Mouse (Mus musculus) forebrain, postnatal 0 days (tissue): Measurements from ENCODE around the gene Iqschfp. TPM values are rescaled to one million over a fixed set of nuclear protein-coding genes. Genes with fewer than 3 reads are reported as not detected.

ENCODE experiments used
- ATAC-seq: fragments of 200-750 bp; cut with Nextera tagmentation; 2 replicates; pipeline ENCODE4 v1.8.0; 2017; ENCODE audit warnings: mild to moderate bottlenecking, moderate library complexity
- DNase-seq: peaks from one replicate; pipeline ENCODE4 v3.0.0-alpha.2; 2015
- H3K27ac ChIP-seq: fragments of 300-500 bp; sonication (generic); 2 replicates; pipeline ENCODE4 v1.5.1; 2014; ENCODE audit warnings: low read depth, mild to moderate bottlenecking, antibody characterized with exemption, low read length, moderate library complexity, mixed read lengths
- H3K27me3 ChIP-seq: fragments of 300-500 bp; sonication (generic); 2 replicates; pipeline ENCODE4 v1.6.1; 2014; ENCODE audit warnings: mild to moderate bottlenecking, low read length, mixed read lengths; ENCODE audit not compliant: insufficient read depth
- H3K36me3 ChIP-seq: fragments of 300-500 bp; sonication (generic); 2 replicates; pipeline ENCODE4 v1.6.1; 2014; ENCODE audit warnings: mild to moderate bottlenecking, moderate library complexity; ENCODE audit not compliant: insufficient read depth
- H3K4me1 ChIP-seq: fragments of 300-500 bp; sonication (generic); 2 replicates; pipeline ENCODE4 v1.6.1; 2014; ENCODE audit warnings: antibody characterized with exemption; ENCODE audit not compliant: insufficient read depth
- H3K4me2 ChIP-seq: fragments of 300-500 bp; sonication (generic); 2 replicates; pipeline ENCODE4 v1.6.1; 2014; ENCODE audit warnings: low read depth, mild to moderate bottlenecking, moderate library complexity
- H3K4me3 ChIP-seq: fragments of 300-500 bp; sonication (generic); 2 replicates; pipeline ENCODE4 v1.5.1; 2014; ENCODE audit warnings: low read depth, low read length, mixed read lengths
- H3K9ac ChIP-seq: fragments of 300-500 bp; sonication (generic); 2 replicates; pipeline ENCODE4 v1.6.1; 2014; ENCODE audit warnings: mild to moderate bottlenecking
- H3K9me3 ChIP-seq: fragments of 300-500 bp; sonication (generic); 2 replicates; pipeline ENCODE4 v1.6.1; 2016; ENCODE audit warnings: low read length
- CTCF ChIP-seq: sonication (generic); IDR thresholded peaks from 2 replicates; pipeline ENCODE4 v1.5.1; 2016; ENCODE audit warnings: antibody characterized with exemption, control low read depth, low read depth
- WGBS: fragments of 180-500 bp; shearing (Covaris S2); extraction: QIAGEN DNeasy Blood & Tissue Kit; methylation state at CpG from one replicate; pipeline ENCODE4 v1.1.7; 2014; 5-methylcytosine and 5-hydroxymethylcytosine counted together
- polyA plus RNA-seq: library from polyadenylated mRNA; unstranded; fragments of >200 nt; fragmentation: Nextera tagmentation; extraction: Ambion mirVana; gene quantifications from 2 replicates; pipeline ENCODE4 v1.2.1, GENCODE M21; 2015
- total RNA-seq: library from RNA; depleted of rRNA; stranded (reverse); fragments of >200 nt; gene quantifications from 2 replicates; pipeline ENCODE4 v1.2.3, GENCODE M21; 2014; rRNA removed

Iqschfp gene
- total and polyA plus RNA-seq, 2 experiments from 2014 or later = 6.6 to 8.8 TPM

DNA sequence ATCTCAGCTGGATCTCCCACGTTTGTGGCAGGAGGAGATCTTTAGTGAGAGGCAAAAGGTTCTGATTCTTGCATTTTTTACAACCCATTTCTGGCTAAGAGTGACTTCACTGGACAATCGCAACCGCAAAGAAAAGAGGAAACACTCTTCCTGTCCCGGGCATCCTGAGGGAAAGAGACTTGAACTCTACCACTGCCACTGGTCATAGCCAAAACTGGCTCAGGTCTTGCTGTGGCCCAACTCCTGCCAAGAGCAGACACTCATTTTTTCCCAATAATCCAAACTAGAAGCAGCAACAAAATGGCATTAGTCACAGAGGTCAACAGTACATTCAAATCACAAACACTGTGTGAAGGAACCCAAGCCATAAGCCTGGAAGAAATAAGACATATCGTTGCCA lies 770.4 kb downstream of the Iqschfp start:
- Histone ChIP-seq H3K4me2 (no peak overlapping the region), H3K4me1 (no peaks in the 10 kb centered on the region), H3K27ac (no peak overlapping the region), H3K27me3 (no peaks in the 10 kb centered on the region), H3K9me3 (no peaks in the 10 kb centered on the region), H3K36me3 (no peaks in the 10 kb centered on the region), H3K9ac (no peak overlapping the region), H3K4me3 (no peak overlapping the region)
- WGBS = 86% methylated on average over 5 of the region's 5 CpGs
- ATAC-seq (no peak), DNase-seq (no peak)
- no peak for TF ChIP-seq CTCF

DNA sequence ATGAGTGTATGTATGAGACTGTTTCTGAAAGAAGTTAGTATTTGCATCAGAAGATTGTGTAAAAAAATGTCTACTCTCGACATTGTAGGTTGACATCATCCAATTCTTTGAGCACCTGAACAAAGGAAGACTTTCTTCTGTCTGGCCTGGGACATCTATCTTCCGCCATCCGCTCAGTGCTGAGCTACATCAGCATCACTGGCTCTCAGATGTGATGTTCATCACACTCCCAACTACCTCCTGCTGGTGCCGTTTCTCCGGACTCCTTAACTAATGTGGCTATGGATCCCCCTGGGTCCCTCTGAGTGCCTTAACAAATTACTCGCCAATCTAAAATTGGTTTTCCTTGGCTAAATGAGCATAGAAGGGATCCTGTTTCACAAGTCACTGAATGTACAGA lies 772.3 kb downstream of the Iqschfp start:
- no peaks in the 10 kb centered on the region for H3K9me3 ChIP-seq
- WGBS = 72% methylated on average over 6 of the region's 6 CpGs

DNA sequence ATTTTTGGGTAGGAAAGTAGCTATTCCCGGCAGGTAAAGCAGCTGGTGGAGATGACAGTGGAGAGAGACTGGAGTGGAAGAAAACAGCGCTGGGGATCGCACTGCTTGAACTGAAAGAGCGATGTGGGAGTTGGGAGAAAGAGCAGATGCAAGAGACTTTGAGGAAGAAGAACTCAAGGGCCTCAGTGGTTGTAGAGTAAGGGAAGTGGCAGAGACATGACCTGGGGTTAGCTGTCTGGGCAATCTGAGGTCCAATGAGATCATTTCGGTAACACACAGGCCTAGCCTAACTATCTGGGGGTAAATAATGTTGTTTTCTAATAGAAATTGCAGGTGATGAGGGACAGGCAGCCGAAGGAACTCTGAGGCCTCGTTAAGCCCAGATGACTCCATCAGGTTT lies 774.3 kb downstream of the Iqschfp start:
- Histone ChIP-seq H3K4me2 (no peak overlapping the region), H3K27ac (no peak overlapping the region), H3K36me3 (no peaks in the 10 kb centered on the region), H3K9me3 (no peaks in the 10 kb centered on the region), H3K4me1 (no peaks in the 10 kb centered on the region), H3K4me3 (no peak overlapping the region), H3K9ac (no peak overlapping the region), H3K27me3 (no peaks in the 10 kb centered on the region)
- ATAC-seq = no peak
- TF ChIP-seq CTCF = no peak
- DNase-seq = no peak
- WGBS = 88% methylated on average over 7 of the region's 7 CpGs

More for the DNA sequence above, 772.3 kb downstream of the Iqschfp start:
- H3K27ac ChIP-seq = no peak overlapping the region
- no peak for ATAC-seq
- no peak overlapping the region for H3K9ac ChIP-seq
- H3K4me3 ChIP-seq = no peak overlapping the region
- TF ChIP-seq CTCF = no peak
- H3K27me3 ChIP-seq = no peaks in the 10 kb centered on the region
- H3K36me3 ChIP-seq = no peaks in the 10 kb centered on the region
- no peak overlapping the region for H3K4me2 ChIP-seq
- H3K4me1 ChIP-seq = no peaks in the 10 kb centered on the region
- no peak for DNase-seq

DNA sequence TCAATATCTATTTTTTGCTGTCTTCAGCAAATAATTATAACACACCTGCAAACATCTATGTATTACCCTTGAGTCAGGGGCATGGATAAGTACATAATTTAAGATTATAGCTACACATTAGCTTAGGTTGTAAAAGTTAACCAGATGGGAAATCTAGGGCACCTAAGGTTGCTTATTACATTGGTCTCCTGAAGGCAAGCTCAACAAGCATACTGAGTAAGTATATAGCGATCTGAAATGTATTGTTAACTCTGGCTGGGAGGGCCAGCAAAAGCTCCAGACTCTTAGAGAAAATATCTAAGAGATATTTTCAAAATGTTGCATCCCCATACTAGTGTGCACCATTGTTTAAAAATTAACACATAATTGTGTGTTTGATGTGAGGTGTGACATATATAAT lies 775.8 kb downstream of the Iqschfp start:
- no peak overlapping the region for H3K9ac ChIP-seq
- H3K4me3 ChIP-seq = no peak overlapping the region
- no peak for ATAC-seq
- H3K4me2 ChIP-seq = no peak overlapping the region
- no peaks in the 10 kb centered on the region for H3K9me3 ChIP-seq
- no peak for TF ChIP-seq CTCF
- H3K27me3 ChIP-seq = no peaks in the 10 kb centered on the region
- no peak for DNase-seq
- no peak overlapping the region for H3K27ac ChIP-seq
- no peaks in the 10 kb centered on the region for H3K36me3 ChIP-seq
- 95% methylated on average over 1 of the region's 1 CpGs for WGBS
- H3K4me1 ChIP-seq = no peaks in the 10 kb centered on the region

DNA sequence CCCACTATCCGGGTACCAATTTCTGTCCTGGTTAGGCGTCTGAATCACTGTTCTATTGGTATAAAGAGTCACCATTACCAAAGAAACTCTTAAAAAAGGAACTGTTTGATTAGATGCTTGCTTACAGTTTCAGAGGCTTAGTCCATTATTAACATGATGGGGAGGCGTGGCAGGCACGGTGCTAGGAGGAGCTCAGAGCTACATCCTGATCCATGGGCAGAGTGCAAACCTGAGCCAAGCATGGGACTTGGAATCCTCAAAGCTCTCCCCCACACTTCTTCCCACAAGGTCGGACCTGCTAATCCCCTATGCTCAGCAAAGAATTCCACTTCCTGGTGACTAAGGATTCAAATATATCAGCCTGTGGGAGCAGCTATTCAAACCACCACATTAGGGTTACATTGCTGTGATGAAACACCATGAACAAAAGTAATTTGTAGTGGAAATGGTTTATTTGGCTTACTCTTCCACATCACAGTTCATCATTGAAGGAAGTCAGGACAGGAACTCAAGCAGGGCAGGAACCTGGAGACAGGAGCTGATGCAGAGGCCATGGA lies 777.5 kb downstream of the Iqschfp start:
- no peaks in the 10 kb centered on the region for H3K4me1 ChIP-seq
- WGBS = 78% methylated on average over 5 of the region's 5 CpGs
- ATAC-seq = no peak
- no peak for TF ChIP-seq CTCF
- DNase-seq = no peak
- H3K4me3 ChIP-seq = no peak overlapping the region
- H3K4me2 ChIP-seq = no peak overlapping the region
- H3K9ac ChIP-seq = no peak overlapping the region
- no peaks in the 10 kb centered on the region for H3K36me3 ChIP-seq
- no peaks in the 10 kb centered on the region for H3K27me3 ChIP-seq
- no peaks in the 10 kb centered on the region for H3K9me3 ChIP-seq
- H3K27ac ChIP-seq = no peak overlapping the region

DNA sequence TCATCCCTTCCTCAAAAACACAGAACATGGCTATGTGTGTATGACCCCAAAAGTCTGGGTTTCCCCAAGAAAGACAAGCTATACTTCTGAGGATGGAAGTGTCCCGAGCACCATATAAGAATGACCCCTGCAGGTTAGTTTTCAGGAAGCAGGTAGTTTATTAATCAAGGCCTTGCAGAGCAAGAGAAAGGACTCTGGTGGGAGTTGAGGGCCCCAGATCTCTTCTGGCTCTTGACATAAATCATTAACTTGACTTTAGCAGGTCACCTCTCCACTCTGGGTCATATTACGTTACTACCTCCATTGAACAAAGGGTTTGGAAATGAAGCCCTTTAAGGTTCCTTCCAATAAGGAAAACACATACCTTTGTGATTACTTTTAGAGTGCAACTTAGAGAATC lies 782.7 kb downstream of the Iqschfp start:
- no peak overlapping the region for H3K27ac ChIP-seq
- TF ChIP-seq CTCF = no peak

DNA sequence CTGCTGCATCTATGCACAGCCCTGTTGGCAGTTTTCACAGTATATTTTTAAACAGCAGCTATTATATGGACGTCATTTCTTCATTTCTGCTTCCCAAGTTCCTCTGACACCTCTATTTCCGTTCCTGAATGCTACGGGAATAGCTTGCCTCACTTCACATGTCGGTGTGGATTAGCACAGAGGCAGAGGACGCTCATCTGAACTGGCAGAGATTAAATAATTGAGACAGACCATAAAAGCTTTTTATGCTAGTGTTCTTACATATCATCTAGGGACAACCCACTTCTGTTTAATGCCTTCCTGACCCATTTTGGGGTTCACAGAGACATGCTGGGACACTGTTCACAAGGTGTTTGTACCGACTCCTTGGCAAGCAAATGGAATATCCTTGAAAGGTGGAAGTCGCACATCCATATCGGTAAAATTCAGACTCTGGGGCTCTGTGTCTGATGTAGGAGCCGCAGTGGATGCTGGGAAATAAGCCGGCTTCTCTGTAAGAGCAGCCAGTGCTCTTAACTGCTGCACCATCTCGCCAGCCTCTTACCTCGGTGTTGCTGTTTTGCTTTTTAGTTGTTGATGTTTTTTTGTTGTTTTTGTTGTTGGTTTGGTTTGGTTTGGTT lies 783.3 kb downstream of the Iqschfp start:
- Histone ChIP-seq H3K9me3 (no peaks in the 10 kb centered on the region), H3K4me1 (0 out of 2 replicates have a peak, but pooled peaks cover 3% of the 10 kb centered on the region), H3K4me3 (no peak overlapping the region), H3K27me3 (no peaks in the 10 kb centered on the region), H3K9ac (no peak overlapping the region), H3K27ac (no peak overlapping the region), H3K36me3 (no peaks in the 10 kb centered on the region), H3K4me2 (no peak overlapping the region)
- TF ChIP-seq CTCF = no peak
- no peak for ATAC-seq
- DNase-seq = no peak
- 83% methylated on average over 12 of the region's 12 CpGs for WGBS

More for the DNA sequence above, 782.7 kb downstream of the Iqschfp start:
- Histone ChIP-seq H3K9me3 (no peaks in the 10 kb centered on the region), H3K4me1 (0 out of 2 replicates have a peak, but pooled peaks cover 3% of the 10 kb centered on the region), H3K9ac (no peak overlapping the region), H3K36me3 (no peaks in the 10 kb centered on the region), H3K4me2 (no peak overlapping the region), H3K4me3 (no peak overlapping the region), H3K27me3 (no peaks in the 10 kb centered on the region)
- ATAC-seq (no peak), DNase-seq (no peak)
- 93% methylated on average over 2 of the region's 2 CpGs for WGBS

Other genes starting within 250 kb of the Iqschfp start
- gene Iqcj, start within 50 bp of the Iqschfp start, total RNA-seq = 1.8 and 2.5 TPM in 2 replicates
- 0.11 and 0.24 TPM in 2 replicates for gene Iqcj, start within 50 bp of the Iqschfp start, polyA plus RNA-seq
- 114 and 140 TPM in 2 replicates for gene Schip1, start 172.6 kb downstream of the Iqschfp start, total RNA-seq
- 192 and 204 TPM in 2 replicates for gene Schip1, start 172.6 kb downstream of the Iqschfp start, polyA plus RNA-seq